Mouse (Mus musculus): ENCODE measurements around the gene Gpr146. TPM values are rescaled to one million over a fixed set of nuclear protein-coding genes. Genes with fewer than 3 reads are reported as not detected.

Gpr146 gene
- polyA plus RNA-seq, 1 experiment = 15.4 TPM

DNA sequence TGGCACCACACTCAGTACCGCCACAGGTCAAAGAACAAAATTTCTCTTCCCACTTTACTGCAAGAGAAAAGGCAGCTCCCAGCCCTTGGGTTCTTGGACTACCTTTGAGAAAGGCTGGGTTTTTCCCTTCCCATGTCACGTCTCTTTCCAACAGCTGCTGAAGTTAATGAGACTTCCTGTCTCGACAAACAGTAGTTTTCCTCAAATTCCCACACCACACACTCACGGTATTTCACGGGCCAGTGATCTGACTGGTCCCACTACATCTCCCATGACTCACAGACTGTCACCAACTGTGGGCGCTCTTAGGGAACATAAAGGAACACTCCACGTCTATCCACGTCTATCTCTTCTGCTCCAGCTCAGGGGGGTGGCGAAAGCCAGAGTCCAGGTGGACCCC is 47.7 kb downstream of the Gpr146 start:
- no peak for TF ChIP-seq GATA1 (IDR thresholded peaks at IDR 0.05; ENCODE audit: low read length)

DNA sequence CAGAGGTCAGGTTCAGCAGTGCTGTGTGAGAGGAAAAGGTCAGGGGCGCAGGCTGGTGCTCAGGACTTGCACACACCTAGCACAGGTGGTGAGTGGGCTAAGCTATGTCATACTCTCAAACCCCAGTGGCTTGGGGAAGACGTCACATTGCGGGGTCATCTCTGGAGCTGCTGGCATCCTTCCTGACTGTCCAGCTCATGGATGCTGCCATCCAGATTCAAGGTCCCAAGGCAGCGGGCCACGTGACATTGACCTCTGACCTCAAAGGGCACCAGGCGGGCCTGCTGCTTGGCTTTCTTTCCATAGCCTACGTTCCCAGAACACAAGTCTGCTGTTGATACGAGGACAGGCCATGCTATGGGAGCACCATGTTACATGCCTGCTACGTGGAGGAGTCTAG is 49.5 kb downstream of the Gpr146 start:
- TF ChIP-seq GATA1 (IDR thresholded peaks at IDR 0.05; ENCODE audit: low read length) = no peak

DNA sequence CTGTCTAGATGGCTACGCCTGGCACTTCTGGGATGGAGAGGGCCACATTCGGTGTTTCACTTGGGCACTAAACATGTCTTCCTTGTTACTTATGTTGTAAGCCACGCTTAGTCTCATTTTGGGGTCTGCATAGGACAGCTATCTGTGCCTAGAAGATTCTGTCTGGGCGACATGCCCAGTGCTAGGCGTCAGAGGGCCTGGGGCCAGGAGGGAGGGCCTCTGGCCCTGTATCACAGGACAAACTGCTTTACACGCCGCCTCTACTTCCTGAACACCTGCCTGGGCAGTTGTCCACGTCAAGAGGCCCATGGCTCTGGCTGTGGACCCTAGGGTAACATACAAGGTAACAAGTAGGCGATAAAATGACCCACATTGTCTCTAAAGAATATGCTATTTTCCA is 50.5 kb downstream of the Gpr146 start:
- no peak for TF ChIP-seq GATA1 (IDR thresholded peaks at IDR 0.05; ENCODE audit: low read length)

DNA sequence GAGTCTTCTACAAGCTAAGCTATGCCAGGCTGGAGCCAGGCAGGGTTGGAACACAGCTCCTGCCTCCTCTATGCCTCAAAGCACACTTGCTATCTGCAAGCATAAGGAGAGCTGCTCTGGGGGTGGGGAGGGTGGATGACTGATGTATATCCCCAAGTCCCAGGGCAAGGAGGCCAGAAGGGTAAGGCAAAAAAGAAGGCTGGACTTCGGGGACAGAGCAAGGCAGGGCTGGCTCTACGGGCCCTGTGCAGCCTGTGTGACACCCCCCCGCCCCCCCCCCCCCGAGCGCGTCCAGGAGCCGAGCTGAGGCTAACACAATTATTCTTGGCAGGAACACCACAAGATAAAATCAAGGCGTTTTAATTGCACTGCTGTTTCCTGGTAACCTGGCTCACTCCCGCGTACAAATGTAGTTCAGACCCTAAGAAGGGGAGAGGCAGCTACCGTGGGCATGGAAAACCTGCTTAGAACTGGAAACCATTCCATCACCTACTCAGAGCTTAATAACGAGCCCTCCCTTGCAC is 52.4 kb downstream of the Gpr146 start:
- no peak for TF ChIP-seq GATA1 (IDR thresholded peaks at IDR 0.05; ENCODE audit: low read length)

DNA sequence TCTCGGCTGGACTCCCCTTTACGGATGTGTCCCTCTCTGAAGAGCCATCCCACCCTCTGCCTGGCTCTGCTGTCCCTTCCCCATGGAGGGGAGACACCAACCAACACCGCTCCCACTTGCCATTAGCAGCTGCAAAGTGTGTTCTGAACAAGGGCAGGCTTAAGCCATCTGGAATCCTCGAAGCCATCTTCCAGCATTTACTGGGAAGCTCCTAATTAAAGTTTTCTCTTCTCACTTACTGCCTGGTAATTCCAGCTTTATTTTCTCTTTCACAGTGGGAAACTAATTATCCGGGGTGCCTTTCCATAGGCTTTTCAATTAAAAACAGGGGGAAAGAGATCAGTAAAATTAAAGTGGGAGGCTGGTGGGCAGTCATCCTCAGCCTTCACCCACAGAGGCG is 54.8 kb downstream of the Gpr146 start:
- TF ChIP-seq GATA1 (IDR thresholded peaks at IDR 0.05; ENCODE audit: low read length) = no peak

DNA sequence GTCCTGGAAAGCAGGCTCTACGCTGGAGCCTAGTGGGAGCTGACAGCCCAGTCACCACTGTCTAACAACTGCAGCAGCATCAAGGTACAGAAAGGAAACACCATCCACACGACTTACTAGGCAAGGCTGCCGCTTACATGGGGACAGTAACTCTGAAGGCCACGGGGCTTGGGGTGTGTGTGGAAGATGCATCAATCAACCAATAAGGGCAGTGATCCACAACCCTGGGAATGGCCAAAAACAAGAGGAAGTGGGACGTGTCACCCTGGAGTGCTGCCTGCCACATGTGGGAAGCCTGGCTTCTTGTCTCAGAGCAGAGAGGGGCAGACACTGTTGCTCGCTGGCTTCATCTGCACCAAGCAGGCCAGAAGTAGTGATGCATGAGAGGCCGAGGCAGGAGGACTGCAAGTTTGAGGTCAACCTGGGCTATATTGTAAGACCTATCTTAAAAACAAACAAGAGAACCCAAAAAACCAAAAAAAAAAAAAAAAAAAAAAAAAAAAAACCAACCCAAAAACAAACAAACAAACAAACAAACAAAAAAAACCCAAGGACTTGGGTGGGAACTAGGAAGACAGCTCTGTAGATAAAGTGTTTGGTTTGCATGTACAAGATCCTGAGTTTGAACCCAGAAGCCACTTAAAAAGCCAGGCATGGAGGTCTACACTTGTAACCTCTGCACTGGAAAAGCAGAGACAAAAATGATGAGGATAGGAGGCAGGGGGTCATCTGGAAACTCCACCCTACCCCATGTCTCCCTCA is 55.4 kb downstream of the Gpr146 start:
- TF ChIP-seq GATA1 (IDR thresholded peaks at IDR 0.05; ENCODE audit: low read length) = no peak

DNA sequence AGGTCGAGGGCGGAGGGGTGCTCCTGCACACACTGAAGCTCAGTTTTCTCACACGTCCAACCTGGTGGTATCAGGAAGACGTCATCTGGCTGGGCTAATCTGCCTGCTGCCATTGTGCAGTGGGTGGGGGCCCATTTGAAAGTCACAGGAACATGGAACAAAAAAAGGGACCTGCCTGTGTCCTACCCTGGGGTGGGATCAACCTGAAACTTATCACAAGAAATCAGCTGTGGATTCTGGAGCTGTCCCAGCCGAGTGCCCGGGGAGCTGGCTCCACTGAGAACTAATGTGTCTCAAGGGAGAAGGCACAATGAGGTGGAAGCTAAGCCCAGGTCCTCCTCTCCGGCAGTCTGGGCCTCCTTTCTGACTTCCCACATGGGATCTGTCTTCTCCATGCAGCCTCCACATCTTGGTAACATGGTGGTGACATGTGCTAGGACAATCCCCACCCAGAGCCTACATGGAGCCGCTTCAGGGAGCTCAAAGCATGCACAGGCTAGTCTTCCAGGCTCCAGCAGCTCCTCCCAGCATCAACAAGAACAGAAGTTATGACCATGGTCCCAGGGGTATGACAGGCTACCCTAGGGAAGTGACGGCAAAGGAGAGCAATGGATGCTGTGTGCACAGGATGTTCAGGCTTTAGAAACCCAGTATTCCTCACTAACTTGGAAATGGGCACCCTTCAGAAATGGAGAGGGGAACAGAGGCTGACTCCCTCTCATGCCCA is 56.5 kb downstream of the Gpr146 start:
- no peak for TF ChIP-seq GATA1 (IDR thresholded peaks at IDR 0.05; ENCODE audit: low read length)

DNA sequence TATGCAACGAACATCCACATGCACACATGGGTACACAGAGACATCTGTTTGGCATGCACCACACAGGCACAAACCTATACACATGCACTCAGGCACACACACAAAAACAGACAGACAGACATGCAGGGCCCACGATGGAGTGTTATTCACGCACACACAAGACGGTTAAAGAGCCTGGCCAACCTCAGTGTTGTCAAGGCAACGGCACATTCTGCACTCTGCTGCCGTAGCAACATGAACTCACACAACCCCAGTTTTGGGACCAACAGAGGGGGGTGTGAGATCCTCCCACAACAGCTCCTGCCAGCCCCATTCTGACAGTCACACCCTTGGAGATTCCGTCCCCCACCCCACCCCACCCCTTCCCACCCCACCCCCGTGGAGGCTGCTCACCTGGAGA is 57.4 kb downstream of the Gpr146 start:
- no peak for TF ChIP-seq GATA1 (IDR thresholded peaks at IDR 0.05; ENCODE audit: low read length)

DNA sequence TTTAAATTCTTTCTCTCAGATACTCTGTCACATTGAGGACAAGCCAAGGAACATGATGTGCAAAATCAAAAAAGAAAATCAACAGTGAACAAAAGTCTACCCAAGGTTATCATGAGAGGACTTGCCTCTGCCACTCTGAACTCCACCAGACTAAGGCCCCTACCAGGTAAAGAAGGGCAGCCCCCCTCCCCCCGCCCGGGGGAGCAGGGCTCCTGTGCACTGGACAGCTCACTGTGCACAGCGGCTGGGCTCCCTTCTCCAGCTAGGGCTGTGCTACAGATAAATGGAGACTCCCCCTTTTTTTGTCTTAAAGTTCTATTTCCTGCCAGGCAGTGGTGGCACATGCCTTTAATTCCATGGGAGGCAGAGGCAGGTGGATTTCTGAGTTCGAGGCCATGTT is 60.3 kb downstream of the Gpr146 start:
- TF ChIP-seq GATA1 (IDR thresholded peaks at IDR 0.05; ENCODE audit: low read length) = no peak

DNA sequence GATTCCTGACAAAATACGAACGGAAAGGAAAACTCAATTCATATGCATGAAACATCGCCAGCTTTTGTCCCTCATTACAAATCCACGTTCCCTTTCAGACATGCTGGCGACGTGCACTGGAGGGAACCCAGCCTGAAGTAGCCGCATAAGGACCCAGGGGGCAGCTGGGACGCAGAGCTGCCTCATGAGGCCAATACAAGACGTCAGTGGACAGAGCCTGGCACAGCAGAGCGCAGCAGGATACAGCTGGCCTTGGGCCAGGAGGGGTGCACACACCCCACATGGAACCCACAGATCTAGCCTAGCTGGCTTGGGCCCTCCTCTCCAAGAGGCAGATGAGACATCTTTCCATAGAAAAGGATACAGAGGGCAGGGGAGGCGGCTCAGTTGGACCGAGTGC is 60.9 kb downstream of the Gpr146 start:
- no peak for TF ChIP-seq GATA1 (IDR thresholded peaks at IDR 0.05; ENCODE audit: low read length)

DNA sequence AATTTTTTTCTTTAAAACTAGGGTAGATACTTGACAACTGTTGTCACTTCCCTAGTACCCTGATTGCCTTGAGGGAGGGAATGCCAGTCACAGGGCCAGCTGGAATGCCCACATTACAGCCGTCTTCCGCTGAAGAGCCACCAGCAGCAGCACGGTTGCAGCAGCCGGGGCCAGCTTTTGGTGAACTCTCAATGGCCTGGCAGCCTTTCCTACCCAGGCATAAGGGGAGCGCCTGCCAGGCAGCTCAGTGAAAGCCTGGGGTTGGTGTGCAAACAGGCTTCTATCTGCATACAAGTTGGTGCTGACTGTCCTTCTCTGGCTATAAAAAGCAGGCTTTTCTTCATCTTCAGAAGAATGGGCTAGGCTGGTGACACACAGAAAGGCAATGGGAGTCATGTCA is 63.0 kb downstream of the Gpr146 start:
- no peak for TF ChIP-seq GATA1 (IDR thresholded peaks at IDR 0.05; ENCODE audit: low read length)

DNA sequence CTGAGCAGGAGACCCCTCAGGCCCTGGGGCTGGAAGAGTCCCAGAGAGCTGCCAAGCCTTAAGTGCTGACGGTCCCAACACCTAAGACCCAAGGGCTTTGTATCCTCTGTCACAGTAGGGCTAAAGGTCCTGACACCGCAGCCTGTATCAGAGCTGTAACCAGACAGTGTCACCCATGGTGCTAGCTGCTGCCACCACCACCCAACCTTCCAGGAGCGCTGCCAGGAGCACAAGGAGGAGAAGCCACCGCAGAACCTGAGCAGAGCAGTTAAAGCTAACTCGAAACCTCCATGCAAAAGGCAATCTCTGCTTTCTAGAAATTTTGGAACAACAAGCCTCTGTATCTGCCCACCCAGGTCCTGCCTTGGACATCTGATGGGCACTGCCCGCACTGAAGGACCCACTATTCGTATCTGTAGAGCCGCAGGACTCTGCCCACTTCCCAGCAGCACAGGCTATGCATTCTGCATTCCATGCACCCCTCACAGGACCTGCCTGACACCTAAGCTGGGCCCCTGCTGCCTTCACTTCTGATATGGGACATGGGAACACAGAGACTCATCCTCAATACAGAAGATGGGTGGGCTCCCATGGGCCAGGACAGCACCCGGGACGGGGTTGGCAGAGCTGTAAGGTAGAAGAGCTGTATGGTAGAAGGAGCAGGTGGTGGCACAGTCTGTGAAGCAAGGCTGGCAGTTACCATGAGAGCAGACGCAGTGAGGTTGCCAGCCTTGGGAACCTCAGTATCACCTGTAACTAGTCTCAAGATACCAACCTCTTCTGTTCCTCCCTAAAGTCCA is 63.6 kb downstream of the Gpr146 start:
- no peak for TF ChIP-seq GATA1 (IDR thresholded peaks at IDR 0.05; ENCODE audit: low read length)

DNA sequence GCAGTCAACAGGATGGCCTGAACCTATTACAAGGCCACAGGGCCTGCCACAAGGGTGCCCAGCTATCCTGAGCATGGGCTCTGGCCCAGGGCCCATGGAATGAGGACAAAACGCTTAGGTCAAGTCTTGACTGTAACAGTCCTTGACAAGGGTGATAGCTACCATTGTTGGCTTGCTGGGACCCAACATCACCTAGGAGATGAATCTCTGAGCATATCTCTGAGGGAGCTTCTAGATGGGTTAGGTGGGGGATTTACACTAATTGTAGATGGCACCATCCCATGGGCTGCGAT is 64.2 kb downstream of the Gpr146 start:
- TF ChIP-seq GATA1 (IDR thresholded peaks at IDR 0.05; ENCODE audit: low read length) = no peak

DNA sequence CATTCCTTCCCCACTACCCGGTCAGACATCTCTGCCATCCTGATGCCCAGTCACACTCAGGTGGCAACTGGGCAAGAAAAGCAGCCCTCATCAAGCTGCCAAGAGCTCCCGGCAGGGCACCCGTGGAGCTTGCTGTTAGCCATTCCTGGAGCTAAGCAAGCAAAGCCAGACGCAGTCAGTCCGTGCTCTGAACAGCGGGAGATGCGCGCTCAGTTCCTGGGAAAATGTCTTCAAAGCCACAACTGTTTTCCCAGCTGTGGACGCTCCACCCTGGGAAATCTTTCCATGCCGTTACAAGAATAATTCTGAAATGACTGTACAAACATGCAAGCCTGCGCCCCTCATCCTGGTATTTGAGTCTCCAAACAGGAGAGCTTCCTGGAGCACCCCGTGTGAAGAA is 64.9 kb downstream of the Gpr146 start:
- TF ChIP-seq GATA1 (IDR thresholded peaks at IDR 0.05; ENCODE audit: low read length) = no peak

DNA sequence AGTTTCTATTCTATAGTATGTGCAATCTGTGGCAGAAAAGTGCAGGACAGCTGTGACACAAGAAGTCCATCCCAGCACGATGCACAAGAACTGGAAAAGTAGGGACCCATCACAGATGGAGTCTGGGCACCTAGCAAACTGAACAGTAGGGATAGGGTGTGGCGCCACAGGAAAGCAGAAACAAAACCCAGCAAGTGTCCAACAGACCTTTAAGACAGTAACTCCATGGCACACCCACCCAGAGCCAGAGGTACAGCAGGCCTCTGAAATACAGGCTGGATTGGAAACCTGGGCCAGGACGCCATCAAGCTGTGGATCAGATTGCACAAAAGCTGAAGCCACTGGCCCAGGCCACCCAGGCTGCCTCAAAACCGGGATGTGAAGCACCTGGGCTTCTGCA is 65.5 kb downstream of the Gpr146 start:
- TF ChIP-seq GATA1 (IDR thresholded peaks at IDR 0.05; ENCODE audit: low read length) = no peak

DNA sequence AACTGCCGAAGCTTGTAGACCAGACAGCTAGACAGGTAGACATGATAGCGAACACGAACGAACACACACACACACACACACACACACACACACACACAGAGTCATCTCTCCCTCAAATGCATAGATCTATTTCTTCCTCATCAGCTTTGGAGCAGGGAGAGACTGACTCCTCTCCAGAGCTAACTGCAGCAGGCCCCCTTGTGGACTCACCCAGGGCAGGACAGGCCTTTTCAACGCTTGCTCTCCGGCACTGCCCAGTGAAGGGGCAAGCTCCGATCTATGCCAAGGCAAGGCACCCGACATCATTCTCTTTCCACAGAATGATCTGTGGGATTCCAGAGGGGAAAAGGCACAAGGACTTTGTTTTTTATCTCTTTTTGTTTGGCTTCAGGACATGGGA is 67.8 kb downstream of the Gpr146 start:
- TF ChIP-seq GATA1 (IDR thresholded peaks at IDR 0.05; ENCODE audit: low read length) = no peak

Other genes starting within 250 kb of the Gpr146 start
- not detected in 2 replicates for gene Prkar1b, start 227.7 kb upstream of the Gpr146 start, polyA plus RNA-seq (2012)
- 56.6 and 85.8 TPM in 2 replicates for gene Dnaaf5, start 227.5 kb upstream of the Gpr146 start, polyA plus RNA-seq (2012)
- gene Sun1, start 177.1 kb upstream of the Gpr146 start, polyA plus RNA-seq (2012) = 14.2 and 19.4 TPM in 2 replicates
- gene Get4, start 125.4 kb upstream of the Gpr146 start, polyA plus RNA-seq (2012) = 84.1 and 121 TPM in 2 replicates
- 0.03 and 0.06 TPM in 2 replicates for gene Adap1, start 52.1 kb upstream of the Gpr146 start, polyA plus RNA-seq (2012)
- 57.2 and 76.6 TPM in 2 replicates for gene Cox19, start 26.3 kb upstream of the Gpr146 start, polyA plus RNA-seq (2012)
- not detected in 2 replicates for gene Cyp2w1, start 25.1 kb upstream of the Gpr146 start, polyA plus RNA-seq (2012)
- 0.04 and 0.05 TPM in 2 replicates for gene C130050O18Rik, start 27.6 kb downstream of the Gpr146 start, polyA plus RNA-seq (2012)
- not detected in 2 replicates for gene Gper1, start 45.5 kb downstream of the Gpr146 start, polyA plus RNA-seq (2012)
- gene 3110082I17Rik, start 82.8 kb downstream of the Gpr146 start, polyA plus RNA-seq (2012) = 58.6 and 79.0 TPM in 2 replicates
- 2.8 and 3.1 TPM in 2 replicates for gene Zfand2a, start 106.9 kb downstream of the Gpr146 start, polyA plus RNA-seq (2012)
- gene Uncx, start 165.8 kb downstream of the Gpr146 start, polyA plus RNA-seq (2012) = not detected in 2 replicates